Comparison of ENCODE assay signal across 16 mouse cellular contexts in genomic region chr9:84587791-84588190, GRCm38 (mm10).
"Had no signal": no experiment of that assay in that cellular context is flagged by ENCODE, and none has a peak within 500 bp of the region (broad histone marks: within the 10 kb centered on the region; RNA-seq: fewer than 3 reads in every experiment).

No protein-coding gene starts in this region.

- H3K27me3 ChIP-seq: neural tube, embryonic 13.5 days; neural tube, embryonic 15.5 days; stomach, embryonic 15.5 days had no signal

- H3K27ac ChIP-seq: neural tube, embryonic 13.5 days; neural tube, embryonic 15.5 days; stomach, embryonic 15.5 days; stomach, postnatal 0 days had no signal

- H3K4me3 ChIP-seq: neural tube, embryonic 13.5 days; neural tube, embryonic 15.5 days; stomach, embryonic 15.5 days had no signal

- DNase-seq: retina, postnatal 1 day; right cerebral cortex, adult 18-20 months; right cerebral cortex, postnatal 14 days; right cerebral cortex, postnatal 25 days; right cerebral cortex, postnatal 4 days; spleen, adult 18-20 months; thymus, adult 18-20 months; thymus, adult 2 months; thymus, postnatal 14 days; thymus, postnatal 25 days; thymus, postnatal 36 days; thymus, postnatal 4 days had no signal

- H3K36me3 ChIP-seq: neural tube, embryonic 13.5 days; neural tube, embryonic 15.5 days; stomach, embryonic 15.5 days had no signal

- H3K4me1 ChIP-seq: neural tube, embryonic 13.5 days; neural tube, embryonic 15.5 days; stomach, embryonic 15.5 days had no signal
